Mouse (Mus musculus) layer of hippocampus, adult 9-11 months (tissue): Measurements from ENCODE around the gene Pxn.

Experiments
- DNase-seq: peaks from one replicate; pipeline ENCODE4 v3.0.0; 2022

The Pxn gene

GRCm38 (mm10) chr5:115591028-115591427 is 84.6 kb downstream of the Pxn start:
- DNase-seq, result no peak

DNA sequence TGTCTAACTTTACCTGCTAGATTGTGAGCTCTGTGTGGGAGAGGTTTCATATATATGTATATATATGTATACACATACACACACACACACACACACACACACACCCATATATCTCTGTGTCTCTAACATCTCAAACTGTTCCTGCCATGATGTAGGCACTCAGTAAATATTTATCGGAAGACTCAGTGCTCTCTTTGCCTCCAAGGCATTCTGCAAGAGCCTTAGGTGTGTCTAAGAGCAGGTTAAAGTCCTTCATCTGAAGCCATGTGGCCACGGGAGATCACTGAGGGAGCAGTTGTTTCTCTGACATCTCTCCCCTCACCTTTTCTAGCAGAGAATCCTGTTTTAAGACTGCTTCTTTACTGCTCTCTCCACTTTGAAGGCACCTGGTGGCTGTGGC is 85.0 kb downstream of the Pxn start:
- DNase-seq, result no peak

DNA sequence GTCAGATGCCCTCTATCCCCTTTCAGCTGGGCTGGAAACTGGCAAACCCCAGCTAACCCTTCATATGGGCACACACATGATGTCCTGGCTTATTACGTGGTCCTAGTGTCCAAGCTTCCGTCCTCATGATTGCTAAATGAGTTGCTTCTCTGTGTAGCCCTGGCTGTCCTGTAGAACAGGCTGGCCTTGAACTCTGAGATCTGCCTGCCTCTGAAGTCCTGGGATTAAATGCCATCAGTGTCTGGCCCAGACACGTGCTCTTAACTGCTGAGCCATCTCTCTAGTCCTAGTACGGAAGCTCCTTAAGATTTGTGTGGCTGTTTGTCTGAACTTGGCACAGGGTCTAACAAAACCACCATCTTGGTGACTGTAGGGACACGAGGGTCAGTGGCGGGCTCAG is 97.1 kb downstream of the Pxn start:
- no peak for DNase-seq
